Mouse (Mus musculus): ENCODE measurements around the gene Btg2. TPM values are rescaled to one million over a fixed set of nuclear protein-coding genes. Genes with fewer than 3 reads are reported as not detected.

Btg2 gene
- 130 and 135 TPM in 2 replicates for polyA plus RNA-seq (2015; fragmentation: Nextera tagmentation; extraction: Ambion mirVana)

DNA sequence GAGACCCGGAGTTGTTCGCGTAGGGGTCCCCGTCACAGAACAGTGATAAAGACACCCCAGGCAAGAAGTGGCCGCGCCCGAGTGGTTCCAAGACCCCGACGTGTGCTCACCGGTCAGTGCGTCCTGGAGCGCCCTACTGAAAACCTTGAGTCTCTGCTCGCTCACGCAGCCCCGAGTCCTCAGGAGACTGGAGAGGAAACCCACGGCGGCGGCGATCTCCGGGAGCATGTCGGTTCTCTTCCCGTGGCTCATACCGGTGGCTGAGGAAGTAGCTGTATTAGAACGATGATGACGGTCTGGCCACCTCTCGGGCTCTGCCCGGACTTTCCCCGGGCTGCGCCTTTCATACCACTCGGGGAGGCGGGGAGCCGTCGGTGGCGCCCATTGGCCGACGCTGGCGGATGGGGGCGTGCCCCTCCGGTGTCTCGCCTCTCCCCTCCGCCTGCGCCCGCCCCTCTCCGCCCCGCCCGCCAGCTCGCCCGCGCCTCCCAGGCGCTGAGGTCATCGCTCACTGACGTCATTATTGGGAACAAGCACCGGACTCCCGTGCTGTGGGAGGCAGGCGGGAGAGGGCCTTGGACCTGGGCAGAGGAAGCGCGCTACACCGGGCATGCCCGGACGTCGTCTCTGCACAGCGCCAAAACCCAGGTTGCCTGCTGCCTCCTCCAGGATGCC, at the start of gene Btg2:
Btg2 (minus strand) TSS at position 319 of the 675 bp plus-strand sequence.
- ATAC-seq (ENCODE audit: low read depth), result peak; percentile 96
- H3K4me2 ChIP-seq (ENCODE audit: low read depth, low read length), result peak within 1 kb of the TSS; percentile 81
- peak within 1 kb of the TSS; percentile 88 for H3K9ac ChIP-seq (ENCODE audit: low read length)
- no peaks in the 10 kb centered on the region for H3K9me3 ChIP-seq (ENCODE audit: control insufficient read depth, low read length)
- H3K4me3 ChIP-seq (ENCODE audit: low read length), result peak within 1 kb of the TSS; percentile 80
- under 1% methylated on average over 62 of the region's 62 CpGs for WGBS
- H3K27ac ChIP-seq (ENCODE audit: low read length), result peak within 1 kb of the TSS; percentile 97
- H3K4me1 ChIP-seq (replicated peaks; ENCODE audit: control insufficient read depth, insufficient read depth, low read length), result peaks cover 54% of the 10 kb centered on the region
- H3K36me3 ChIP-seq (ENCODE audit: control insufficient read depth, insufficient read depth, low read length), result peaks cover 20% of the 10 kb centered on the region
- no peaks in the 10 kb centered on the region for H3K27me3 ChIP-seq (ENCODE audit: control insufficient read depth, insufficient read depth, low read depth, low read length)

- H3K4me2 ChIP-seq (ENCODE audit: low read depth, low read length), result no peak overlapping the region
- no peak for ATAC-seq (ENCODE audit: low read depth)
- no peak overlapping the region for H3K9ac ChIP-seq (ENCODE audit: low read length)
- H3K36me3 ChIP-seq (ENCODE audit: control insufficient read depth, insufficient read depth, low read length), result no peaks in the 10 kb centered on the region
- H3K9me3 ChIP-seq (ENCODE audit: control insufficient read depth, low read length), result no peaks in the 10 kb centered on the region
- H3K27me3 ChIP-seq (ENCODE audit: control insufficient read depth, insufficient read depth, low read depth, low read length), result no peaks in the 10 kb centered on the region
- no peaks in the 10 kb centered on the region for H3K4me1 ChIP-seq (replicated peaks; ENCODE audit: control insufficient read depth, insufficient read depth, low read length)
- H3K4me3 ChIP-seq (ENCODE audit: low read length), result no peak overlapping the region
- 51% methylated on average over 9 of the region's 9 CpGs for WGBS
- no peak overlapping the region for H3K27ac ChIP-seq (ENCODE audit: low read length)
These were observed 43.3 kb upstream of the Btg2 start for GRCm38 (mm10) chr1:134122195-134122594.

- Histone ChIP-seq H3K9ac (ENCODE audit: low read length) (no peak overlapping the region), H3K4me3 (ENCODE audit: low read length) (no peak overlapping the region), H3K4me2 (ENCODE audit: low read depth, low read length) (no peak overlapping the region), H3K9me3 (ENCODE audit: control insufficient read depth, low read length) (no peaks in the 10 kb centered on the region), H3K27ac (ENCODE audit: low read length) (no peak overlapping the region), H3K4me1 (replicated peaks; ENCODE audit: control insufficient read depth, insufficient read depth, low read length) (no peaks in the 10 kb centered on the region), H3K27me3 (ENCODE audit: control insufficient read depth, insufficient read depth, low read depth, low read length) (no peaks in the 10 kb centered on the region), H3K36me3 (ENCODE audit: control insufficient read depth, insufficient read depth, low read length) (no peaks in the 10 kb centered on the region)
- under 1% methylated on average over 5 of the region's 5 CpGs for WGBS
- ATAC-seq (ENCODE audit: low read depth), result peak; percentile 61; the same call in 1 of the 2 replicates
These were observed 41.3 kb upstream of the Btg2 start for GRCm38 (mm10) chr1:134120179-134120578.

DNA sequence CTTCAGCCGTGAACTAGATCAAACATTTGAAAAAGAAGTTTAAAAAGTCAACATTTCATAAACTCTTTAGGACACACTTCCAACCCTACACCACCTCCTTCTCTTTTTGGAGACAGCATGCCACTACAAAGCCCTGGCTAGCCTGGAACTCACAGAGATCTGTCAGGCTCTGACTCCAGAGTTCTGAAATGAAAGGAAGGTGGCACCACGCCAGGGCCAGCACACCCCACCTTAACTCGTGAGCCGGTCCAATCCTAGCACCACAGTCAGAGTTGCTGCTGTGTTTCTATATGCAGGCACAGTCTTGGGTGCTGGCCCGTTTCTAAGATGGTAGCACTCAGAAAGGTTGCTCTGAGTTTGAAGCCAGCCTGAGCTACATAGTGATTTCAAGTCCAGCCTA, 38.2 kb upstream of the Btg2 start:
- no peak for ATAC-seq (ENCODE audit: low read depth)
- Histone ChIP-seq H3K4me3 (ENCODE audit: low read length) (no peak overlapping the region), H3K4me1 (replicated peaks; ENCODE audit: control insufficient read depth, insufficient read depth, low read length) (no peaks in the 10 kb centered on the region), H3K27ac (ENCODE audit: low read length) (no peak overlapping the region), H3K27me3 (ENCODE audit: control insufficient read depth, insufficient read depth, low read depth, low read length) (no peaks in the 10 kb centered on the region), H3K36me3 (ENCODE audit: control insufficient read depth, insufficient read depth, low read length) (no peaks in the 10 kb centered on the region), H3K9me3 (ENCODE audit: control insufficient read depth, low read length) (no peaks in the 10 kb centered on the region), H3K9ac (ENCODE audit: low read length) (no peak overlapping the region), H3K4me2 (ENCODE audit: low read depth, low read length) (no peak overlapping the region)
- 53% methylated on average over 5 of the region's 5 CpGs for WGBS

- Histone ChIP-seq H3K4me2 (ENCODE audit: low read depth, low read length) (no peak overlapping the region), H3K9me3 (ENCODE audit: control insufficient read depth, low read length) (no peaks in the 10 kb centered on the region), H3K4me1 (replicated peaks; ENCODE audit: control insufficient read depth, insufficient read depth, low read length) (no peaks in the 10 kb centered on the region), H3K27ac (ENCODE audit: low read length) (no peak overlapping the region), H3K27me3 (ENCODE audit: control insufficient read depth, insufficient read depth, low read depth, low read length) (no peaks in the 10 kb centered on the region), H3K9ac (ENCODE audit: low read length) (no peak overlapping the region), H3K36me3 (ENCODE audit: control insufficient read depth, insufficient read depth, low read length) (no peaks in the 10 kb centered on the region), H3K4me3 (ENCODE audit: low read length) (no peak overlapping the region)
- no peak for ATAC-seq (ENCODE audit: low read depth)
- 43% methylated on average over 8 of the region's 8 CpGs for WGBS
These were observed 36.5 kb upstream of the Btg2 start for GRCm38 (mm10) chr1:134115424-134115823.

- no peaks in the 10 kb centered on the region for H3K36me3 ChIP-seq (ENCODE audit: control insufficient read depth, insufficient read depth, low read length)
- ATAC-seq (ENCODE audit: low read depth), result no peak
- no peaks in the 10 kb centered on the region for H3K4me1 ChIP-seq (replicated peaks; ENCODE audit: control insufficient read depth, insufficient read depth, low read length)
- WGBS, result 64% methylated on average over 13 of the region's 13 CpGs
- H3K27ac ChIP-seq (ENCODE audit: low read length), result no peak overlapping the region
- no peaks in the 10 kb centered on the region for H3K27me3 ChIP-seq (ENCODE audit: control insufficient read depth, insufficient read depth, low read depth, low read length)
- no peaks in the 10 kb centered on the region for H3K9me3 ChIP-seq (ENCODE audit: control insufficient read depth, low read length)
- H3K9ac ChIP-seq (ENCODE audit: low read length), result no peak overlapping the region
- no peak overlapping the region for H3K4me2 ChIP-seq (ENCODE audit: low read depth, low read length)
- no peak overlapping the region for H3K4me3 ChIP-seq (ENCODE audit: low read length)
These were observed 35.8 kb upstream of the Btg2 start for GRCm38 (mm10) chr1:134114730-134115129.

- ATAC-seq (ENCODE audit: low read depth), result no peak
- no peak overlapping the region for H3K9ac ChIP-seq (ENCODE audit: low read length)
- H3K36me3 ChIP-seq (ENCODE audit: control insufficient read depth, insufficient read depth, low read length), result no peaks in the 10 kb centered on the region
- WGBS, result 48% methylated on average over 7 of the region's 7 CpGs
- no peak overlapping the region for H3K27ac ChIP-seq (ENCODE audit: low read length)
- H3K27me3 ChIP-seq (ENCODE audit: control insufficient read depth, insufficient read depth, low read depth, low read length), result no peaks in the 10 kb centered on the region
- H3K4me3 ChIP-seq (ENCODE audit: low read length), result no peak overlapping the region
- H3K9me3 ChIP-seq (ENCODE audit: control insufficient read depth, low read length), result no peaks in the 10 kb centered on the region
- H3K4me1 ChIP-seq (replicated peaks; ENCODE audit: control insufficient read depth, insufficient read depth, low read length), result no peaks in the 10 kb centered on the region
- no peak overlapping the region for H3K4me2 ChIP-seq (ENCODE audit: low read depth, low read length)
These were observed 35.1 kb upstream of the Btg2 start for GRCm38 (mm10) chr1:134114018-134114417.

DNA sequence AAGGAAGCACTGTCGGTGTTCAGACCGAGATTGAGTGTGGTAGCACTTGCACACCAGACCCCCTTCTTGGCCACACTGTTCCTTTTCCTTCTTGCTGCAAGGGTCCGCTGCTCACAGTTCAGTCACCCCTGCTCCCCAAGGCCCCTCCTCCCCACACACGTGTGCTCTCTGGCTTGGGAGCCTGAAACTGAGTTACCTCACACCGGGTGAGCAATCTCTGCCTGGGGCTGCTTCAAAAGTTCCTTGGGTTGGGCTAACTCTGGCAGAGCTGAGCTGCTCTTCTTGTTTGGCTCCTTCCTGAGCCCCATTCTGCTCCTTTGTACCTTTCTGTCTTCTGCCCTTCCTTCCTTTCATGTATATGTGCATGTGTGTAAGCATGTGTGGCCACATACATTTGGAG, 34.6 kb upstream of the Btg2 start:
- H3K4me1 ChIP-seq (replicated peaks; ENCODE audit: control insufficient read depth, insufficient read depth, low read length), result no peaks in the 10 kb centered on the region
- no peaks in the 10 kb centered on the region for H3K27me3 ChIP-seq (ENCODE audit: control insufficient read depth, insufficient read depth, low read depth, low read length)
- H3K36me3 ChIP-seq (ENCODE audit: control insufficient read depth, insufficient read depth, low read length), result no peaks in the 10 kb centered on the region
- H3K9me3 ChIP-seq (ENCODE audit: control insufficient read depth, low read length), result no peaks in the 10 kb centered on the region
- no peak overlapping the region for H3K4me3 ChIP-seq (ENCODE audit: low read length)
- no peak overlapping the region for H3K4me2 ChIP-seq (ENCODE audit: low read depth, low read length)
- WGBS, result 56% methylated on average over 5 of the region's 5 CpGs
- 0 out of 2 replicates have a peak, but pooled peaks have one; percentile 42 for ATAC-seq (ENCODE audit: low read depth)
- H3K27ac ChIP-seq (ENCODE audit: low read length), result no peak overlapping the region
- H3K9ac ChIP-seq (ENCODE audit: low read length), result no peak overlapping the region

GRCm38 (mm10) chr1:134110979-134111378, 32.1 kb upstream of the Btg2 start, which contains the start of gene Chit1:
Chit1 (plus strand) TSS chr1:134111242.
- Histone ChIP-seq H3K4me3 (ENCODE audit: low read length) (no peak within 1 kb of the TSS), H3K9ac (ENCODE audit: low read length) (no peak within 1 kb of the TSS), H3K9me3 (ENCODE audit: control insufficient read depth, low read length) (no peaks in the 10 kb centered on the region), H3K4me1 (replicated peaks; ENCODE audit: control insufficient read depth, insufficient read depth, low read length) (peaks cover 5% of the 10 kb centered on the region), H3K27ac (ENCODE audit: low read length) (no peak within 1 kb of the TSS), H3K4me2 (ENCODE audit: low read depth, low read length) (no peak within 1 kb of the TSS), H3K27me3 (ENCODE audit: control insufficient read depth, insufficient read depth, low read depth, low read length) (no peaks in the 10 kb centered on the region), H3K36me3 (ENCODE audit: control insufficient read depth, insufficient read depth, low read length) (no peaks in the 10 kb centered on the region)
- WGBS, result 69% methylated on average over 4 of the region's 4 CpGs
- no peak for ATAC-seq (ENCODE audit: low read depth)

Data from lung, embryonic 16.5 days (tissue).